Comparison of ENCODE assay signal across 21 mouse cellular contexts in the genomic region with DNA sequence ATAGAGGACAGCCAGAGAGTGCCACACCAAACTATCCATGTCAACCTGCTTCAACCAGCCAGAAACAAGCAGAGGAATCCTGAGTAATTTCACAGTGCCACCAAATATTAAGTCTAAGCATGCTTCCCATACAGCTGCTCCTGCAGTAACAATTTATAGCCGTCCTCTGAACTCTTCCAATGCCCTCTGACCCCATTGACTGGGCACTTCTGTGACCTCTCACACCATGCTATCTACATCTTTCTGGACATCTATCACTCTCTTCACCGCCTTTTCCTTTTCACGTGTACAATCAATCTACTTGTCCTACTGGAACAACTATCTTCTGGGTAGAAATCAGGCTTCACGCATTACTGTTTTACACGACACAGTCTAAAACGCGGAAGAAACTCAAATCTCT. TPM values are rescaled to one million over a fixed set of nuclear protein-coding genes. Genes with fewer than 3 reads are reported as not detected.
DNase-seq lines count a peak whose midpoint lies in the region; ATAC-seq lines count a peak whose summit lies in the region.
"Had no signal": no experiment of that assay in that cellular context is flagged by ENCODE, and none has a peak within 500 bp of the region (broad histone marks: within the 10 kb centered on the region; RNA-seq: fewer than 3 reads in every experiment).

No protein-coding gene starts in this region.

- H3K27ac ChIP-seq in midbrain, embryonic 11.5 days (ENCODE audit: low read depth, low read length): no peak overlapping the region
- no peak overlapping the region for H3K27ac ChIP-seq in midbrain, embryonic 13.5 days

- no peak overlapping the region for H3K4me2 ChIP-seq in midbrain, embryonic 11.5 days
- no peak overlapping the region for H3K4me2 ChIP-seq in midbrain, embryonic 13.5 days (replicated peaks)

- no peak for ATAC-seq in midbrain, embryonic 11.5 days (ENCODE audit: low FRiP score)
- ATAC-seq in midbrain, embryonic 13.5 days: no peak
- ATAC-seq: activated CD4-positive, CD25-positive, alpha-beta regulatory T cell, adult 4 months; CD4-positive, CD25-positive, alpha-beta regulatory T cell, adult 4 months; Patski had no signal

- 90% methylated on average over 7 of the region's 7 CpGs for WGBS in midbrain, embryonic 11.5 days
- 94% methylated on average over 7 of the region's 7 CpGs for WGBS in midbrain, embryonic 13.5 days

- H3K9me3 ChIP-seq in midbrain, embryonic 11.5 days (ENCODE audit: control insufficient read depth, low read length): no peaks in the 10 kb centered on the region
- no peaks in the 10 kb centered on the region for H3K9me3 ChIP-seq in midbrain, embryonic 13.5 days

- H3K36me3 ChIP-seq in midbrain, embryonic 11.5 days (ENCODE audit: control insufficient read depth, insufficient read depth, low read length): no peaks in the 10 kb centered on the region
- no peaks in the 10 kb centered on the region for H3K36me3 ChIP-seq in midbrain, embryonic 13.5 days
- H3K36me3 ChIP-seq: G1E had no signal

- no peak overlapping the region for H3K9ac ChIP-seq in midbrain, embryonic 11.5 days (ENCODE audit: low read length)
- no peak overlapping the region for H3K9ac ChIP-seq in midbrain, embryonic 13.5 days (replicated peaks)

- no peak overlapping the region for H3K4me3 ChIP-seq in midbrain, embryonic 11.5 days (ENCODE audit: low read depth, low read length)
- H3K4me3 ChIP-seq in midbrain, embryonic 13.5 days (replicated peaks): no peak overlapping the region

- peak; percentile 63 for DNase-seq in embryo, embryonic 10 days (ENCODE audit: low spot score)
- no peak for DNase-seq in embryo, embryonic 11 days
- peak; percentile 54 for DNase-seq in embryo, embryonic 10.5 days (ENCODE audit: low spot score)
- DNase-seq in embryo, embryonic 9.5 days (ENCODE audit: extremely low spot score): no peak
- peak; percentile 33 for DNase-seq in midbrain, embryonic 11.5 days (ENCODE audit: low spot score, missing footprints)
- DNase-seq: adrenal gland, adult 2 months; adrenal gland, adult 8-10 months; adrenal gland, postnatal 10 days; adrenal gland, postnatal 14 days; adrenal gland, postnatal 25 days; adrenal gland, postnatal 36 days; B cell, adult 2 months; cerebellum, adult 11 months; cerebellum, adult 11-12 months; cerebellum, adult 18-20 months had no signal

- no peaks in the 10 kb centered on the region for H3K4me1 ChIP-seq in midbrain, embryonic 11.5 days (ENCODE audit: control insufficient read depth, insufficient read depth, low read length)
- no peaks in the 10 kb centered on the region for H3K4me1 ChIP-seq in midbrain, embryonic 13.5 days (replicated peaks)

- H3K27me3 ChIP-seq in midbrain, embryonic 11.5 days (ENCODE audit: control insufficient read depth, insufficient read depth, low read length): no peaks in the 10 kb centered on the region
- no peaks in the 10 kb centered on the region for H3K27me3 ChIP-seq in midbrain, embryonic 13.5 days
- H3K27me3 ChIP-seq: CH12.LX, Patski had no signal

RNA-seq across cellular contexts. Expression of a gene that starts 19.4 kb away (rescaled TPM):
- 3.7 and 3.8 TPM in 2 replicates for polyA plus RNA-seq in midbrain, embryonic 11.5 days (2014; fragmentation: Nextera tagmentation; extraction: Ambion mirVana)
- polyA plus RNA-seq in midbrain, embryonic 13.5 days (2015; fragmentation: Nextera tagmentation; extraction: Ambion mirVana): 3.9 and 4.0 TPM in 2 replicates
- polyA plus RNA-seq: G1E had no signal

Comparison
In these comparisons a context has a peak if more than half of its experiments do, and no peak if none do; other contexts are left out.
1. DNase-seq: peak in embryo, embryonic 10 days (single experiment), embryo, embryonic 10.5 days (single experiment) and midbrain, embryonic 11.5 days (single experiment); none in embryo, embryonic 11 days (single experiment) and embryo, embryonic 9.5 days (single experiment).